Mouse (Mus musculus): ENCODE results near the gene Dcaf11.
A peak's percentile ranks its signal among the peaks of the same experiment; 100 is the strongest.

The Dcaf11 gene

DNA sequence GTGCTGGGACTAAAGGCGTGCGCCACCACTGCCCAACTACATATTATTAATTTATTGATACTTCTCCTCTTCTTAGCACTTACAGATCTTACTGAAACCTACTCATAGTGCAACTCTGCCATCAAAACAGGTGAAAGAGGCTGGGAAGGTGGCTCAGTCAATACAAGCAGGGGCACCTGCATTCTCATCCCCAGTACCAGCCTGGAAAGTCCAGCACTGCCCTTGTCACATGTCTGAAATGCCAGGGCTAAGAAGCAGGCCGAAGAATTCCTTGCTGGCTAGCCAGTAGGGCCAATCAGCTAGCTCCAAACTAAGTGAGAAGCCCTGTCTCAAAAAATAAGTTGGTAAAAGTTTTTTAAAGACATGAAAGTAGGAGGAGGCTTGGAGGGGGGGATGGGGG lies 2.2 kb upstream of the Dcaf11 start:
- peak; percentile 26 for DNase-seq

DNA sequence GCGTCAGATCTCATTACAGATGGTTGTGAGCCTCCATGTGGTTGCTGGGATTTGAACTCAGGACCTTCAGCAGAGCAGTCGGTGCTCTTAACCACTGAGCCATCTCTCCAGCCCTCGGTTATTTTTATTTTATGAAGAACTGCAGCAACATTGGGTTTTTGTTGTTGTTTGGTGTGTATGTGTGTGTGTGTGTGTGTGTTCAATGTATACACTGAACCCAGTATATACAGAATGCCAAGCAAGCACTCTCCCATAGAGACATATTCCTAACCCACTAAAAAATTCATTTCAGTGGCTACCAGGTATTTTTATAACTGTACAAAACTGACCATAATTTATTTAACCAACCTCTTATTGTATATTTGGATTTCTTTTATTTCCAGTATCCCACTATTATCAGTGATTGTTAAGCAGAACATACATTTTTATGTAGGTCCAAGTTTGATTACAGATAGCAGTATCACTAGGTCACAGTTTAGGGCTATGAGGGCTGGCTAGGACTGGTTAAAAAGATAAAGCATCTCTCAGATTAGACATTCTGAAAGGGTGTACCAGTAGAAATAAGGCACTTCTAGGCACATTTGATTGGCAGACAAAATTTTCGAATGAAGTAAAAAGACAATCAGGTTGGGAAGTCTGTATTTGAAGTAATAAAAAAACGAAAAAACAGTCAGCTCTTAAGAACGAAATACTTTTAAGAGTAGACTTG lies 912 bp upstream of the Dcaf11 start:
- DNase-seq, result no peak

DNA sequence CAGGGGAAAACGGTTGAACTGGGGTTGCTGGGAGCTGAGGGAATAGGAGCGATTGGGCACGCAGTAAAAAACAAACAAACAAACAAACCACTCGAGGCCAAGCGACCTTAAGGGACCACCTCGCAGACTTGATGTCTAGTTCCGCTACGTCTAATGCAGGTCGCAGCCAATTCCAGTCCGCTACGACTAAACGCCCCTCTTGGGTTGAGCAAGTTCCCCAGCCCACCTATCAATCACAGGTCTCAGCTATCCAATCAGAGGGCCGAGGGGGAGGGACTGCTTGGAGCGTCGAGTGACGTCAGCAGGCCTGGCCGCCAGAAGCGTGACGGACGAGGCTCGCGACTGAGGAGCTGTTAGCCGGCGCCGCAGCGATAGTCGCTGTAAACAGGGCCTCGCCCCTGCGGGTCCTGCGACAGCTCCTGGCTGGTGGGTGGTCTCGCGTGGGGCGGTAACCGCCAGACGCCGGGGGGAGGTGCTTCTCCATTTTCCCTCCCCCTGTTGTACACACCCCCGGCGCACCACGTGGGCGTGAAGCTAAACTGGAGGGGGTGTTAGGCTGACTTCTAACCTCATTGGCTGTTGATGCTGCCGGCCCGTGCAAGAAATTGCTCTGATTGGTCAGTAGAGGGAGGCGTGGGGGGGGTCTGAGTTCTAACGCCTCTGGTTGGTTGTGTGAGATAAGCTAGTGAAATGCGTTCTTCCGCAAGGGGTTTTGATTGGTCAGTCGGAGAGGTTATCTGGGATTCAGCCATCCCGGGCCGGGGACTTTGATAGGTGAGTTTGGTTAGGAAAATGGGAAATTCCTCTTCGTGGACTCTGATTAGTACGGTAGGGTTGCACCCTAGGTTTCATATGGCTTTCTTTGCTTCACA lies 632 bp downstream of the Dcaf11 start, which contains the start of gene A730061H03Rik:
A730061H03Rik (minus strand) TSS at position 205 of the 872 bp plus-strand sequence.
- DNase-seq, result peak; percentile 97

DNA sequence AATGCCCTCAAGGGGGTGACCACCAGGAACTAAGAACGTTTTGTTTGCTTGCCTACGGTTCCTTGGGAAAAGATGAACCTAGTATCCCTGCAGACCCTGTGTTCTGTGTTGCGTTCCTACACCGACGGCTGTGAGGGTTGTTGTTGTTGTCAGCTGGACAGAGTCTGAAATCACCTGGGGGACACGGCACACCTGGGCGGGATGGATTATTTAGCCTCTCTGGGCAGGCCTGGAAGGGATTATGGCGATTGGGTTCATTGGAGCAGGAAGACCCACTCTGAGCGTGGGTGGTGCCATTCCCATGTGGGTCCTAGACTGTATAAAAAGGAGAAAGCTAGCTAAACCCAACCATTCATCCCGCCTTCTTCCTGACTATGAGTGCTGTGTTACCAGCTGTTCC lies 2.1 kb downstream of the Dcaf11 start:
- peak; percentile 35 for DNase-seq

DNA sequence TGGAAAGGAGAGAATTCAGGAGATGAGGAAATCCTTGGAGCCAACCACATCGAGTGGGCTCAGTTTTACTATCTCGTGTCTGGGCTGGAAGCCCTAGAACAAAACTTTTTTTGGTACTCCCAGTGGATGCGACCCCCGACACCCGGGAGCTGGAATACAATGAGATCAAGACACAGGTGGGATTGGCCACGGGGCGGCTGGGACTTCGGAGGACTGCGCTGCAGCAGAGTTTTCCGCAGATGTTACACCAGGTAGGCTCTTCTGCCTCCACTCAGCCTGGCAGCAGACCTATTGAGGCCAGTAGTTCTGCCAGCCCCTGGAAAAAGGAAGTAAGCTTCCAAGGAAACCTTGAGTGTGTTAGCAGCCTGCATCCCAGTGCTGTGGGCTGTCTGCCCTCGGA lies 3.4 kb downstream of the Dcaf11 start:
- no peak for DNase-seq

DNA sequence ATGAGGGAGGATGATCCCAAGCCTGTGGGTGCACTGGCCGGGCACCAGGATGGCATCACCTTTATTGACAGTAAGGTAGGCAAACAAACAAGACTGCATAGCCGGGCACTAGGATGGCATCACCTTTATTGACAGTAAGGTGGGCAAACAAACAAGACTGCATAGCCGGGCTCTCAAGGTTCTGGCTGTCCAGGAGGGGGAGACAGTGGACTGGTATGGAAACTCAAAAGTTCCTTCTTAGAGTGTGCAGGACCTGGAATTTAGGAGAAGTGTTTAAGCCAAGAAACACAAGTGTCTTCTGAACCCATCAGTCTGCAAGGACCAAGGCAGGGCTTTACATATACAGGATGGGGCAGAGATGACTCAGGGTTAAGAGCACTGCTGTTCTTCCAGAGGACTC lies 5.9 kb downstream of the Dcaf11 start:
- no peak for DNase-seq

DNA sequence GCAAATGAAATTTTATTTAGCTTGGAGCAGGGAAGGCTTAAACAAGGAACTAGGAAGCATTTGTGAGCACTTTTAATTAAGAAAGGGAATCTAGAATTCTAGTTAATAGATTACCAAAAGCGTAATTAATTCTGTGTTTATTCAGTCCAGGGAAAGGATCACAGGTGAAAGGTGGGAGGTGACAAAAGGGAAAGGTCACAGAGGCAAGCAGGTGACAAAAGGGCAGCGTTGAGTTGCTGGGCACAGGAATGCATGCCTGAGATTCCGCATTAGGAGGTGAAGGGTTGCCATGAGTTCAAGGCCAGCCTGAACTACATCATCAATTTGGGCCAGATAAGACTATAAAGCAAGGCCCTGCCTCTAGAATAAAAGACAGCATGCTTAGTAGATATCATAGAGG lies 7.7 kb downstream of the Dcaf11 start:
- DNase-seq, result peak; percentile 42

DNA sequence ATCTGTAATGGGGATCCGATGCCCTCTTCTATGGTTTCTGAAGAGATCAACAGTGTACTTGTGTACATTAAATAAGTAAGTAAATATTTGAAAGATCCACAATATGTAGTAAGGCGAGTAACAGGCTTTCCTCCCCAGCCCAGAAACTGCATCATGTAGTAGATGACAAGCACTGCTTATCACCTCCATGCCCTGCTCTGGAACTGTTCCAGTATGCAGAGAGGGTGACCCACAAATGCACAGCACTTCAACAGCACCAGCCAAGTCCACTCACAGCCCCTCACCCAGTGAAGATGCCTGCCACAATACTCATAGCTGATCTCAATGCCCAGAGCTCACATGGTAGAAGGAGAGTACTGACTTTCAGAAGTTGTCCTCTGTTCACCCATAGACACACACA lies 10.8 kb downstream of the Dcaf11 start:
- no peak for DNase-seq

DNA sequence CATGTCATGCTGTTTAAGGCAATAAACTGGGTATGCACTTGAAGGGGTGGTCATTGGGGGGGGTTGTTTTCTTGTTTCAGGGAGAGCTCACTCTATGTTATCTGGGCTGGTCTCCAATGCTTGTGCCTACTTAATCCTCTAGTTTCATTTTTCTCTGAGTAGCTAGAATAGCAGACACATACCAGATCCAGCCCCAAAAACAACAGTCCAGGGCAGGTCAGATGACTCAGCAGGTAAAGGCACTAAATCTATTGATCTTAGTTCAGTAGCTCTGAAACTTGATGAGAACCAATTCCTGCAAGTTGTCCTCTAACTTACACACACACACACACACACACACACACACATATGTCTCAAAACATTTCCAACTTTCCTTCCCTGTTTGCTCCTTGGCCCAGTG lies 12.0 kb downstream of the Dcaf11 start:
- DNase-seq, result no peak

DNA sequence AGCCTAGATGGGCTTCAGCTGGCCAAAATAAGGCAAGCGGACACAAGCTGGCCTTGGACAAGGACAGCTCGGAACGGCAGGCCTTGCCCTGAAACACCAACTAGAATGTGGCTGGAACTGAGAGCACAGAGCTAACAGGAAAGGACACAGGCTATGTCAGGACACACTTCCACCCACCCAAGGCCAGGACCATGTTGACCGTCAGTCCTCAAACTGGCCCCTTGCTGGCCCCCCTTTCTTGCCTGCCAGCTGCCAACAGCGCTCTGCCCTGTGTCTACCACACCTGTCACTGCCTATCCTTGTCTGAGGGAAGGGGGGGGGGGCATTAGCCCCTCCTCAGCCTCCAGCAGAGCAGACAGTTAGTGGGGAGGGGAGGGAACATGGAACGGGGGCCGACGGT lies 15.5 kb downstream of the Dcaf11 start, which contains the start of gene Fitm1:
Fitm1 (plus strand) TSS at position 316 of the 400 bp plus-strand sequence.
- DNase-seq, result no peak

DNA sequence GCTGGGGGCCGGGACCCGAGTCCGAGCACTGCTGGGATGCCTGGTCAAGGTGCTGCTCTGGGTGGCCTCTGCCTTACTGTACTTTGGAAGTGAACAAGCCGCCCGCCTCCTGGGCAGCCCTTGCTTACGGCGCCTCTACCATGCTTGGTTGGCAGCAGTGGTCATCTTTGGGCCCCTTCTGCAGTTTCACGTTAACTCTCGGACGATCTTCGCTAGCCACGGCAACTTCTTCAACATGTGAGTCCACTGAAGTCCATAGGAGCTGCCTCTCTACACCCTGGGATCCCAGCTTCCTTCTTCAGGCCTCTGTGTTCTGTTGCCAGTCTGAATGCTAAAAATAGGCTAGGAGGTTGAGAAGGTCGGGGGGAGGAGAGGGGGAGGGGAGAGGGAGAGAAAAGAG lies 15.9 kb downstream of the Dcaf11 start:
- peak; percentile 53 for DNase-seq

DNA sequence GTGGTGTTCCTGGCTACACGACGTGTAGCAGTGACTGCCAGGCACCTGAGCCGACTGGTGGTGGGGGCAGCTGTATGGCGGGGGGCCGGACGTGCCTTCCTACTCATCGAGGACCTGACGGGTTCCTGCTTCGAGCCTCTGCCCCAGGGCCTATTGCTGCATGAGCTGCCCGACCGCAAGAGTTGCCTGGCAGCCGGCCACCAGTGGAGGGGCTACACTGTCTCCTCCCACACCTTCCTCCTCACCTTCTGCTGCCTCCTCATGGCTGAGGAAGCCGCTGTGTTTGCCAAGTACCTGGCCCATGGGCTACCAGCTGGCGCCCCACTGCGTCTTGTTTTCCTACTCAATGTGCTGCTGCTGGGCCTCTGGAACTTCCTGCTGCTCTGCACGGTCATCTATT lies 16.6 kb downstream of the Dcaf11 start:
- peak; percentile 27 for DNase-seq

DNA sequence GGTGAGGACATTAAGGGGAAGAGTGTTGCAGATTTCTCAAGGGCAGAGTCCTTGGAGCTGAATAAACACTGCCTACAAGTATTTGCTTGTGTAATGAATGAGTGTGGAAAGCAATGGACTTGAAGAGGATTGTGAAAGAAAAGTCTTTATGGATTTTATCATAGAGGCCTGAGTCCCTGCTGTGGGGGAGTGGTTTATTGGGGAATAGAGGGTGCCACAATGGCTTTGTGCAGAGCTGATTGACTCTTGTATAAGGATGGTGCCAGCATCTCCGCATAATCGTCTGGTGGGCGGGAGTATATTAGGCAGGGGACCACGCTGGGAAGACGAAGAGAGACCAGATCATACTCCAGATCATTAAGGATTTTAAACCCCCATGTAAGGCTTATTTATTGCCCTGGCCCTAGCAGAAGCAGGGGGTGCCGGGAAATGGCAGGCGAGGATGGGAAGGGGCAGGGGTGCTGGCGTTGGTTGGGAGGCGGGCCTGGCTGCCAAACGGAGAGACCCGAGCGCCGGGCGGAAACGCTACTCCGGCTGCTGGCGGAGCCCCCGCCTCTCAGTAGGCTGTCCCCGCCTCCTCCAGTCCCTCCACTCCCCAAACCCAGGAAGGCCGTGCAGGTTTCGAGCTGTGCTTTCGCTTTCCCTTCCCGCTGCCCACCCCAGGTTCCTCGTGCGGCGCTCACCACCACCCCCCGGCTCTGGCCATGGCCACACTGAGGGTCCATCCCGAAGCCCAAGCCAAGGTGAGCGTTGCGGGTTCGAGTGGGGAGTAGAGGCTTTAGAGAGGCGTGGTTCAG lies 18.3 kb downstream of the Dcaf11 start, which contains the start of gene Psme1:
Psme1 (plus strand) TSS at position 253 of the 797 bp plus-strand sequence.
- DNase-seq, result peak; percentile 80

DNA sequence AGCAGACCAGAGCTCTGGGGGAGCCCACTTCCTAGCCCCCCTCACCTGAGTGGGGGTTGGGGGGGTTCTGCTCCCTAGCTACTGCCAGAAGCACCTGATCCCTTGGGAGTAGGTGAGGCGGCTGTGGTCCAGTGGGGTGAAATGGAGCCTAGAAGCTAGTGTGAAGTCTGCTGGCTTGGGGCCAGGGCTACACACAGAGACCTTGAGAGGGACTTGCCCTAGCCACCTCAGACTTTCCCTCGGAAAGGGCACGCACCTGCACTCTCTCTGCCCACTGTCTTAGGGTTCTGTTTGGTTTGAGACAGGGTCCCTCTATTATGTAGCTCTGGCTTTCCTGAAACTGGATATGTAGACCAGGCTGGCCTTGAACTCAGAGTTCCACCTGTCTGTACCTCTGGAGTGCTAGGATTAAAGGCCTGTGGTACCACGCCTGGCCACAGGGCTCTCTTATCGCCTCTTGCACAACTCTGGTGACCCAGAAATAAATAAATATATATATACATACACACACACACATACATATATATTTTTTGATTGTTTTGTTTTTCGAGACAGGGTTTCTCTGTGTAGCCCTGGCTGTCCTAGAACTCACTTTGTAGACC lies 19.0 kb downstream of the Dcaf11 start:
- DNase-seq, result peak; percentile 78

DNA sequence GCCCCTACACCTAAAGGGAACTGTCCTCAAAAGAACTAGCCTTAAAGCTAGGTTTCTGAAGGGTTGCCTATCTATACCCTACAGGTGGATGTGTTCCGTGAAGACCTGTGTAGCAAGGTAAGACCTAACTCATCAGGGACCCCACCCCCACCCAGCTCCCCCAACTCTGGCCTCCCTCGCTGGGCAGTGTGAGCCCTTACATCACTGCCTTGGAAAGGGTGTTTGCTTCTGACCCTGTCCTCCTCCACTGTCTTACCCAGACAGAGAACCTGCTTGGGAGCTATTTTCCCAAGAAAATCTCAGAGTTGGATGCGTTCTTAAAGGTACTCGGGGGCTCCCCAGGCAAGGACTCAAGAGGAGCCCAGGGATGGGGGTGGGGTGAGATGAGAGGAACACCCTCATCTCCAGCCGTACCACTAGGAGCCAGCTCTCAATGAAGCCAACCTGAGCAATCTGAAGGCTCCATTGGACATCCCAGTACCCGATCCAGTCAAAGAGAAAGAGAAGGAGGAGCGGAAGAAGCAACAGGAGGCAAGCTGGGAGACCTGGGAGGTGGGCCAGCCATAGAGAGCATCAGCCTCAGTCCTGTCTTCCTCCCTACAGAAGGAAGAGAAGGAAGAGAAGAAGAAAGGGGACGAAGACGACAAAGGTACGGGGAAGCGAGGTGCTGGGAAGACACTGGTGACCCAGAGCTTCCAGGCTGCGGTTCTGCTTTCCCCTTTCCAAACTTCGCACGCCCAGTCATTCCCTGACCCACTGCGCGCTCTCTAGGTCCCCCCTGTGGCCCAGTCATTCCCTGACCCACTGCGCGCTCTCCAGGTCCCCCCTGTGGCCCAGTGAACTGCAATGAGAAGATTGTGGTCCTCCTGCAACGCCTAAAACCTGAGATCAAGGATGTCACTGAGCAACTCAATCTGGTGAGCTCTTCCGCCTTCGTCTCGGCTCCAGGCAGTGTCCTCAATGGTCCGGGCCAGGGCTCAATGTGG lies 20.0 kb downstream of the Dcaf11 start:
- DNase-seq, result no peak

DNA sequence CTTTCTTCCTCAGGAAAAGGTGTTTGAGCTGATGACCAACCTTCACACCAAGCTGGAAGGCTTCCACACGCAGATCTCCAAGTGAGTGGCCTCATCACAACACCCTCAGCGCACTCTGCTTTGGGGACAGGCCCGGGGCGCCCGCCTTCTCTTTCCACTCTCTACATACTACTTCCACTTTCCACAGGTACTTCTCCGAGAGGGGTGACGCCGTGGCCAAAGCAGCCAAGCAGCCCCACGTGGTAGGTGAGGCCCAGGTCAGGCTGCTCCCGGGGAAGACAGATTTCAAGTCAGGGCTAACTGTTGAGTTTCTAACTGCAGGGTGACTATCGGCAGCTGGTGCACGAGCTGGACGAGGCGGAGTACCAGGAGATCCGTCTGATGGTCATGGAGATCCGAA lies 20.9 kb downstream of the Dcaf11 start:
- DNase-seq, result no peak

DNA sequence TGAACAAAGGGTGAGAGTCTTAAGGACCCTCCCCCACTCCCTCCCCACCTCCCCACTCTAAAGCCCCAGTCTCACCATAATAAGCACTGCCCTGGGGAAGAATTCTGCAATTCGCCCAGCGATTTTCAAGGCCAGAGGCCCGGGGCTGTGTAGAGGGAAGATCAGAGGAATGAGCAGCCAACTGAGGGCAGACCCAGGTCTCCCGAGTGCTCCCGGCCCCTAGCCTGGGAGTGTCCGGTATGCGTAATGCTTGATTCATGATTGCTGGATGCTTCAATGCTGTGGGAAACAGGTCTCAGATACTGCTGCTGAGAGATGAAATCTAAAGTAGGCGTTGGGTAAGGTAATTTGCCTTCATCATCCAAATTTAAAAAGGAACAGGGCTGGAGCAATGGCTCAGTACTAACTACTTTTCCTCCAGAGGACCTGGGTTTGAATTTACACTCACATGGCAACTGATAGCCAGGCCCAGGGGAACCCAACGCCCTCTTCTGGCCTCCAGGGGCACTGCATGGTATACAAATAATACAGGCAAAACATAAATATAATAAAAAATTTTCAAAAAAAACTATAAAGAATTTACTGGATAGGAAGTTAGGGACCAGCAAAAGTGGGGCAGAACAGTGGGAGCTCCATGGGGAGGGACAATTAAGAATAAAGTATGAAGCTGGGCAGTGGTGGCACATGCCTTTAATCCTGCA lies 22.3 kb downstream of the Dcaf11 start:
- DNase-seq, result no peak

DNA sequence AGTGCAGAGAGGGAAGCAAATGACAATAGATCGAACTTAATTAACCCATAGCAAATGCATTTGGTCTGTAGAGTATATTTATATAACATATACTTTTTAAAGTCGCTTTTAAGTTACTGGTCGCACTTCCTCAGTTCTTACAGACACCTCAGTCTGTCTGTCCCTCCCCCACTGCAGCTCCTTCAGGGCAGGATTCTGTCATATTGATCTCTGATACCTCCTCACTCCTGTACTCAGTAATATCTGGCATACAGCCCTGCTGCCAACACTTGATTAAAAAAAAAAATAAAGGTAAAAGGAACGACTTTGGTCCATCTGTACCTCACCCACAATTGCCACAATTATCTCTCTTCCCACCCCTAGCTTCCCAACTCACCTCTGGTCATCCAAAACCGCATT lies 24.5 kb downstream of the Dcaf11 start:
- DNase-seq, result no peak

DNA sequence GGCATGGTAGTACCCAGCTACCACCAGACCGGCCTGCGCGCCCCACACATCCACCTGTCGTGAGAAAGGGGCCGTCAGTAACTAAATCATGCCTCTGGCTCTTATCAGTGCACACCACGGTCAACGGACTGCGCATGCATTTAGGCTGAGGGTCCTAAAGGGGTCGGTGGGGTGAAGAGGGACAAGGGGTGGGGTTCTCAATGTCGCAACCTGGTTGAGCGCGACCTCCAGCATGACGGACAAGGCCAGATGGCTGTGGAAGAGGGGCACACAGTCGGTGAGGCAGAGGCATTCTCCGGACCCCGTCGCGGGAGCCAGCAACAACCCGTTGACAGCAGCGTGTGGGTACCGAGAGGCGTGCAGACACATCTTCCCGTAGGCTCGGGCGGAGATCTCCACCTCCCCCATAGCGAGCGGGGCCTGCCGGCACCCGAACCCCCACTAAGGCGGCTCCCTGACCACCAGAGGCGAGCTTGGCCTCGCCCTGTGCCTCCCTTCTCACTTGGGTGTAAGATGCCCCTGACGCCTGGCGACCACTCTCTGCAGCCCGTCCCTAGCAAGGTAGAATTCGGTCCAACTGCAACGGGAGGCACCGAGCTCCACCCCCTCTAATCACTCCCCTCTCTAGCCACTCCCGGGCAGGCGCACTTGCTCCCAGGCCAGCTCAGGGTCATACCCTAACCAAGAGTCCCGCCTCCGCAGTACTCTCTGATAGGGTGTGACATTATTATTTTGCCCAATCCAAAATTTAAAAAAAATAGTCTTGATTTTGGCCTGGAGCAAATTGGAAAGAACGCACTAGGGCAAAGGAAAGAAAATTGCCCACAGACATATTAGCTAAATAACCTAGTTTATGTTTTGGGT lies 25.1 kb downstream of the Dcaf11 start, which contains the start of gene Emc9:
Emc9 (minus strand) TSS at position 601 of the 864 bp plus-strand sequence.
- peak; percentile 84 for DNase-seq

DNA sequence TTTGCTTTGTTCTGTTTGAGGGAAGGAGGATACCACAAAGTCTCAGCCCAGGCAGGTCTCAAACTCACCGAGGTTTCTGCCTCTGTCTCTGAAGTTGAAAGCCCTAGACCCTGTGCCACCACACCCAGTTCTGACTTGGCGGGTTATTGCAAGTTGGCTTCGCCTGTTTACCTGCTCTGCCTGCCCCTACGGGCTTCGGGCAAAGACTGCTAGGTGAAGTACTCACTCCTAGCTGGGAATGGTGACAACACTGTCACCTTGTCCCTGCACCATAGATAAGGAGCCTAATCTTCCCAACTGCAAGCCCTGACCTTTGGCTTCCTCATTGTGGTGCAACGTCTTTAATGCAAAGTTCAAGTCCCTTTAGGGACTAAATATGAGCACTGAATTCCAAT lies 25.8 kb downstream of the Dcaf11 start:
- no peak for DNase-seq

All from kidney, adult 18-20 months (tissue).